Mouse (Mus musculus): ENCODE results near the gene Cebpb. TPM values are rescaled to one million over a fixed set of nuclear protein-coding genes. Genes with fewer than 3 reads are reported as not detected.
A peak's percentile ranks its signal among the peaks of the same experiment; 100 is the strongest.

Gene Cebpb
- polyA plus RNA-seq, 1 experiment, result not detected

GRCm38 (mm10) chr2:167688126-167688497 lies 603 bp upstream of the Cebpb start:
- Histone ChIP-seq H3K27ac (ENCODE audit: insufficient read depth, low read depth, low read length) (no peak overlapping the region), H3K4me3 (ENCODE audit: insufficient read depth, low read depth, low read length) (peak overlapping the region; percentile 68), H3K4me1 (ENCODE audit: control insufficient read depth, insufficient read depth, low read length) (peaks cover 31% of the 10 kb centered on the region)
- TF ChIP-seq POLR2A (IDR thresholded peaks at IDR 0.05; ENCODE audit: insufficient read depth, low read depth, low read length), result no peak
- no peak for TF ChIP-seq CTCF (IDR thresholded peaks at IDR 0.05; ENCODE audit: insufficient read depth, low read depth, low read length)
- 35% methylated on average over 12 of the region's 12 CpGs for WGBS

GRCm38 (mm10) chr2:167689501-167690218 lies 945 bp downstream of the Cebpb start, which contains the start of gene Tmem189:
TSS of gene Tmem189 (minus strand) at chr2:167689822.
- H3K4me1 ChIP-seq (ENCODE audit: control insufficient read depth, insufficient read depth, low read length), result peaks cover 31% of the 10 kb centered on the region
- H3K27ac ChIP-seq (ENCODE audit: insufficient read depth, low read depth, low read length), result no peak within 1 kb of the TSS
- H3K4me3 ChIP-seq (ENCODE audit: insufficient read depth, low read depth, low read length), result peak within 1 kb of the TSS; percentile 68
- WGBS, result 1% methylated on average over 97 of the region's 99 CpGs
- TF ChIP-seq CTCF (IDR thresholded peaks at IDR 0.05; ENCODE audit: insufficient read depth, low read depth, low read length) (no peak), POLR2A (IDR thresholded peaks at IDR 0.05; ENCODE audit: insufficient read depth, low read depth, low read length) (no peak)

DNA sequence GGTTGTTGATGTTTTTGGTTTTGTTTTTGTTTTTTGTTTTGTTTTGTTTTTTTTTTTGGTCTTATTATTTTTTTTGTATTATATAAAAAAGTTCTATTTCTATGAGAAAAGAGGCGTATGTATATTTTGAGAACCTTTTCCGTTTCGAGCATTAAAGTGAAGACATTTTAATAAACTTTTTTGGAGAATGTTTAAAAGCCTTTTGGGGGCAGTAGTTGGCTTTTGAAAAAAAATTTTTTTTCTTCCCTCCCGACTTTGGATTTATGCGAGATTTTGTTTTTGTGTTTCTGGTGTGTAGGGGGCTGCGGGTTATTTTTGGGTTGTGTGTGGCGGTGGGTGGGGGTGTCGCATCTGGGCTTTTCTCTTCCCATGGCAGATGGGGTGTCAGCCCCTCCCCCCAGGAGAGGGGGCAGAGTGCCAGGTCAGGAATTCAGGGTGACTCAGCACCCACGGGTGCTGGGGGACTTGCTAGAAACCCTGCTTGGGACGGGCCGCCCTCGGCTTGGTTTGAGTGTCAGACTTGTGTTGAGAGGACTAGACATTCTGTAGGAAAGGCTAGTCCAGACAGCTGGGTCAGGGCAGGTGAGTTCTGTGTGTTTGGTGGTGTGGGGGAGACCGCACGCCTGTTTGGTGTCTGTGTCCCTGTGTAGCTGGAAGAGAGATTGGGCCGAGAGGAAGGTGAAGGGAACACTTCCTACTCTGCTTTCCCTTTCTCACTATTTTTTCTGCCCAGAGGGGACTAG lies 1.7 kb downstream of the Cebpb start:
- Histone ChIP-seq H3K4me1 (ENCODE audit: control insufficient read depth, insufficient read depth, low read length) (peaks cover 31% of the 10 kb centered on the region), H3K27ac (ENCODE audit: insufficient read depth, low read depth, low read length) (no peak overlapping the region), H3K4me3 (ENCODE audit: insufficient read depth, low read depth, low read length) (peak overlapping the region; percentile 68; the same call in 1 of the 2 replicates)
- 47% methylated on average over 15 of the region's 15 CpGs for WGBS
- no peak for TF ChIP-seq CTCF (IDR thresholded peaks at IDR 0.05; ENCODE audit: insufficient read depth, low read depth, low read length)
- TF ChIP-seq POLR2A (IDR thresholded peaks at IDR 0.05; ENCODE audit: insufficient read depth, low read depth, low read length), result no peak

DNA sequence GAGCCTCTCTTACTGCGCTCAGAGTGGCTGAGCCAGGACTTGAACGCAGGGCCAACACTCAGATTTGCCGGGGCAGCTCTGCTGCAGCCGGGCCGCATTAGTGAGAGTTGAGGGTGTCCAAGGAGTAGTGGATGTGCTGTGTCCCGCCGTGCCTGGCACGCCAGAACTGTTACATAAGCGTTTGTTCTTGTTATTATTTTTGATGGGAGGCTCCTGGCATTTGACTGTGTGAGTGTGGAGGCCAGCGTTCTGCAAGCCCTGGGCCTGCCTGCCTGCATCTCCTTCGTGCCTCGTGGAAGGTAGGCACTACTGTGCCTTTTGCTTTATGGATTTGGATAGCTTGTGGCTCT lies 2.2 kb downstream of the Cebpb start:
- H3K4me3 ChIP-seq (ENCODE audit: insufficient read depth, low read depth, low read length), result peak overlapping the region; percentile 12; the same call in 1 of the 2 replicates
- WGBS, result 82% methylated on average over 12 of the region's 12 CpGs
- H3K4me1 ChIP-seq (ENCODE audit: control insufficient read depth, insufficient read depth, low read length), result peaks cover 31% of the 10 kb centered on the region
- H3K27ac ChIP-seq (ENCODE audit: insufficient read depth, low read depth, low read length), result no peak overlapping the region
- TF ChIP-seq CTCF (IDR thresholded peaks at IDR 0.05; ENCODE audit: insufficient read depth, low read depth, low read length) (no peak), POLR2A (IDR thresholded peaks at IDR 0.05; ENCODE audit: insufficient read depth, low read depth, low read length) (no peak)

DNA sequence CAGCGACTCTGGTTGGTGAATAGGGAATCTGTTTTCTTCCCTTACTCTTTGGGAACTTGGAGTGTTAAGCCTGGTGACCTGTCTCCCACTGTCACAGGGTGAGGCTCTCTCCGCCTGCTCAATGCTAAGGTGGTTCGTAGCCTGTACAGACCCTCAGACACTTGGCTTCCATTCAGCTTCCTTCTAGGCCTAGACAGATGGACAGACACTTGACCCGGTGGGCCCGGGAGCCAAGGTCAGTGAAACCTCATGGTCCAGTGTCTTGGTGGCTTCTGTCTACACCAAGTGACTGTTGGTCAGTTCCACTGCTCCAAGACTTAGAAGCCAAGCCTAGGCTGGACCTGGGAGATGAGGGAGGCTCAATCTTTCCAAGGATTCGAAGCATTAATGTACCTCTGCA lies 2.7 kb downstream of the Cebpb start:
- no peak overlapping the region for H3K27ac ChIP-seq (ENCODE audit: insufficient read depth, low read depth, low read length)
- no peak overlapping the region for H3K4me3 ChIP-seq (ENCODE audit: insufficient read depth, low read depth, low read length)
- WGBS, result 92% methylated on average over 6 of the region's 6 CpGs
- H3K4me1 ChIP-seq (ENCODE audit: control insufficient read depth, insufficient read depth, low read length), result peaks cover 31% of the 10 kb centered on the region
- TF ChIP-seq POLR2A (IDR thresholded peaks at IDR 0.05; ENCODE audit: insufficient read depth, low read depth, low read length) (no peak), CTCF (IDR thresholded peaks at IDR 0.05; ENCODE audit: insufficient read depth, low read depth, low read length) (no peak)

GRCm38 (mm10) chr2:167691871-167692661 lies 3.4 kb downstream of the Cebpb start:
- Histone ChIP-seq H3K4me3 (ENCODE audit: insufficient read depth, low read depth, low read length) (no peak overlapping the region), H3K4me1 (ENCODE audit: control insufficient read depth, insufficient read depth, low read length) (peaks cover 31% of the 10 kb centered on the region), H3K27ac (ENCODE audit: insufficient read depth, low read depth, low read length) (no peak overlapping the region)
- 73% methylated on average over 14 of the region's 14 CpGs for WGBS
- TF ChIP-seq CTCF (IDR thresholded peaks at IDR 0.05; ENCODE audit: insufficient read depth, low read depth, low read length) (no peak), POLR2A (IDR thresholded peaks at IDR 0.05; ENCODE audit: insufficient read depth, low read depth, low read length) (no peak)

DNA sequence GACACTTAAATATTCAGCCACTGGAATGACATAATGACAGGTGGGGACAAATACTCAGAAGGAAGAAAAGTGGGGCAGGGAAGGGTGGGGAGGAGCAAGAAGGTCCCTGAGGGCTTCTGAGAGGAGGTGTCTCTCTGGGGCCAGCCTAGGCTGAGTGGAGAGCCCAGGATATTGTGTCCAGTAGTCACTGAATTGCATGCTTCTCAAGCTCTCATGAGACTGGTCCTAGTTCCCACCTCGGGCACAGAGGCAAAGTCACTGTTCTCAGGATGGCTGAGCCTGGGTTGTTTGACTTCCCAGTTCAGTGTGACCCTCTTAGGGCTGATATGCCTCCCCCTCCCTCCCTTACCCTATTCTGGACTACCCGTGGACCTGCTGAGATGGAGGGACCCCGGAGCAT lies 4.1 kb downstream of the Cebpb start:
- peaks cover 31% of the 10 kb centered on the region for H3K4me1 ChIP-seq (ENCODE audit: control insufficient read depth, insufficient read depth, low read length)
- 82% methylated on average over 3 of the region's 3 CpGs for WGBS
- no peak overlapping the region for H3K4me3 ChIP-seq (ENCODE audit: insufficient read depth, low read depth, low read length)
- no peak for TF ChIP-seq POLR2A (IDR thresholded peaks at IDR 0.05; ENCODE audit: insufficient read depth, low read depth, low read length)
- no peak for TF ChIP-seq CTCF (IDR thresholded peaks at IDR 0.05; ENCODE audit: insufficient read depth, low read depth, low read length)
- H3K27ac ChIP-seq (ENCODE audit: insufficient read depth, low read depth, low read length), result no peak overlapping the region

DNA sequence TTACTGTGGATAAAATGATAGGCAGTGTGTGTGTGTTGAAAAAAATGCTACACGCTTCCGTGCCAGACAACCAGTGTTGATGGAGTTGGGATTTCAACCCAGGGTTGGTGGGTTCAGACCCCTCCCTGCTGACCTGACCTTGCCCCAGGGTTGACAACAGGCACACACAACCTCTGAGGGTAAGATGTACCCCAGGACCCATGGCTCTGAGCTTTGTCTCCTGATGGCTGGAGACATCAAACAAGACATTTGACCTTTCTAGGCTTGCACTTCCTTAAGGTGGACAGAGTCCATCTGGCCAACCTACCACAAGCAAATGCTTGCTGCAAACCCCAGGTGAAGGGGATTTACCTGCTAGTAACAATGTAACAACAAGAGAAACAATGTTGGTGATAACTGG lies 4.8 kb downstream of the Cebpb start:
- Histone ChIP-seq H3K27ac (ENCODE audit: insufficient read depth, low read depth, low read length) (no peak overlapping the region), H3K4me1 (ENCODE audit: control insufficient read depth, insufficient read depth, low read length) (peaks cover 25% of the 10 kb centered on the region), H3K4me3 (ENCODE audit: insufficient read depth, low read depth, low read length) (no peak overlapping the region)
- WGBS, result 94% methylated on average over 2 of the region's 2 CpGs
- TF ChIP-seq CTCF (IDR thresholded peaks at IDR 0.05; ENCODE audit: insufficient read depth, low read depth, low read length), result no peak
- TF ChIP-seq POLR2A (IDR thresholded peaks at IDR 0.05; ENCODE audit: insufficient read depth, low read depth, low read length), result no peak

Measured in olfactory bulb, adult 2 months (tissue).